In the genomic region with DNA sequence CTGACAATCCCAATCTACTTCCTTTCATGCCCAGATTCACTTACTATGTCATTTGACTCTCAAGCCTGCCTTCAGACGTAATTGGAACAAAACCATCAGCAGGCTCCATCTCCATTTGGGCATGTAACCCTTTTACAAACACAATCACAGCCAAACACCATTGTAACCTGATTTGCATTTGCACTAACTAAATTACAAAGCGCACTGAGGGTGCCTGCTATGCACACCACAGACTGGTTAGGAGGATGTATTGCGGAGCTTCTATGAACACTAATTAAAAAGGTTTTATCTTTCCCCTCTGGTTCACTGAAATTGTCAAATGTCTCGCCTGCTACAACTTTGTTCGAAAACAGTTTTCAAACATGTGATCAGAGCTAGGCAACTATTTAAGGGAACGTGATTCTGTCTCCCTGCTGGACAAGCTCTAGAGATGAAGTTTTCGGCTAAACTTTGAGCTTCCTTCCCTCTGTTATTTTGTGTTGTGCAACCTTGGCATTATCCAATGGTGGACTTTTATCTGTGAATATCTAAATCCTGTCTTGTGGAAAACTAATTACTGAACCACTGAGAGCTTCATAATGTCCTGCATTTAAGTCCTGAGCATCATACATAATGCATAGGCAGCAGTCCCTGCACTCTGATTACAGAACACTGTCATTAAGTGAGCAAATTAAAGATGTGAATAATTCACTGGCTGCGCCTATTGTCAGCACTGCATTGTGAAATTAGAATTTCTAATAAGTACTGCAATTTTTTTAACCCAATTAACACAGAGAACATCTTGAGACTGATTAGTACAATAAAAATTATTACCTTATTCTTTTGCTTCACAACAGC, we compare ENCODE assay signal across 13 mouse cellular contexts.
DNase-seq lines count a peak whose midpoint lies in the region; ATAC-seq and TF ChIP-seq lines count a peak whose summit lies in the region.
"Had no signal": no experiment of that assay in that cellular context is flagged by ENCODE, and none has a peak within 500 bp of the region (broad histone marks: within the 10 kb centered on the region; RNA-seq: fewer than 3 reads in every experiment).

No protein-coding gene starts in this region.

- H3K4me3 ChIP-seq in cortical plate, adult 2 months (ENCODE audit: insufficient read depth, low read length) = peak overlapping the region; percentile 43; the same call in 1 of the 2 replicates
- peak overlapping the region; percentile 3 for H3K4me3 ChIP-seq in forebrain, embryonic 11.5 days (ENCODE audit: low read depth, low read length)
- H3K4me3 ChIP-seq in hindbrain, embryonic 15.5 days = peak overlapping the region; percentile 27
- no peak overlapping the region for H3K4me3 ChIP-seq in neural tube, embryonic 12.5 days
- H3K4me3 ChIP-seq in intestine, postnatal 0 days (ENCODE audit: low read depth, low read length) = no peak overlapping the region
- H3K4me3 ChIP-seq: limb, embryonic 10.5 days had no signal

- TF ChIP-seq POLR2A in cortical plate, adult 2 months (IDR thresholded peaks at IDR 0.05; ENCODE audit: extremely low read depth, insufficient read depth, low read length) = no peak

- H3K36me3 ChIP-seq in forebrain, embryonic 11.5 days (ENCODE audit: control insufficient read depth, insufficient read depth, low read length) = no peaks in the 10 kb centered on the region
- no peaks in the 10 kb centered on the region for H3K36me3 ChIP-seq in hindbrain, embryonic 15.5 days
- H3K36me3 ChIP-seq in neural tube, embryonic 12.5 days = no peaks in the 10 kb centered on the region
- H3K36me3 ChIP-seq in intestine, postnatal 0 days (ENCODE audit: control insufficient read depth, insufficient read depth) = no peaks in the 10 kb centered on the region
- H3K36me3 ChIP-seq: limb, embryonic 10.5 days had no signal

- no peaks in the 10 kb centered on the region for H3K27me3 ChIP-seq in forebrain, embryonic 11.5 days (ENCODE audit: control insufficient read depth, insufficient read depth, low read length)
- no peaks in the 10 kb centered on the region for H3K27me3 ChIP-seq in hindbrain, embryonic 15.5 days
- no peaks in the 10 kb centered on the region for H3K27me3 ChIP-seq in neural tube, embryonic 12.5 days (replicated peaks)
- no peaks in the 10 kb centered on the region for H3K27me3 ChIP-seq in intestine, postnatal 0 days (replicated peaks; ENCODE audit: control insufficient read depth, insufficient read depth, low read length)

- H3K4me2 ChIP-seq in forebrain, embryonic 11.5 days (ENCODE audit: low read depth, low read length, severe bottlenecking) = peak overlapping the region; percentile 2; the same call in 1 of the 2 replicates
- H3K4me2 ChIP-seq in hindbrain, embryonic 15.5 days = peak overlapping the region; percentile 47
- peak overlapping the region; percentile 37 for H3K4me2 ChIP-seq in neural tube, embryonic 12.5 days (replicated peaks)
- H3K4me2 ChIP-seq in intestine, postnatal 0 days (replicated peaks; ENCODE audit: low read depth) = no peak overlapping the region

- H3K9me3 ChIP-seq in forebrain, embryonic 11.5 days (ENCODE audit: control insufficient read depth, low read length) = no peaks in the 10 kb centered on the region
- H3K9me3 ChIP-seq in hindbrain, embryonic 15.5 days = no peaks in the 10 kb centered on the region
- H3K9me3 ChIP-seq in neural tube, embryonic 12.5 days = no peaks in the 10 kb centered on the region
- no peaks in the 10 kb centered on the region for H3K9me3 ChIP-seq in intestine, postnatal 0 days (ENCODE audit: control insufficient read depth)
- H3K9me3 ChIP-seq: limb, embryonic 10.5 days had no signal

- no peak for TF ChIP-seq CTCF in cortical plate, adult 2 months (IDR thresholded peaks at IDR 0.05; ENCODE audit: extremely low read depth, insufficient read depth, low read length)
- TF ChIP-seq CTCF in intestine, postnatal 0 days (IDR thresholded peaks at IDR 0.05; ENCODE audit: low read depth) = no peak

- H3K9ac ChIP-seq in forebrain, embryonic 11.5 days (ENCODE audit: low read length) = no peak overlapping the region
- no peak overlapping the region for H3K9ac ChIP-seq in hindbrain, embryonic 15.5 days
- no peak overlapping the region for H3K9ac ChIP-seq in neural tube, embryonic 12.5 days
- no peak overlapping the region for H3K9ac ChIP-seq in intestine, postnatal 0 days (ENCODE audit: low read depth, low read length)

- WGBS in forebrain, embryonic 11.5 days = 15% methylated on average over 8 of the region's 8 CpGs
- 16% methylated on average over 8 of the region's 8 CpGs for WGBS in hindbrain, embryonic 15.5 days
- 36% methylated on average over 8 of the region's 8 CpGs for WGBS in neural tube, embryonic 12.5 days
- WGBS in intestine, postnatal 0 days = 74% methylated on average over 8 of the region's 8 CpGs

- peak; percentile 69 for DNase-seq in forebrain, embryonic 11.5 days (ENCODE audit: low spot score)
- DNase-seq in layer of hippocampus, adult 11-12 months (ENCODE audit: low spot score) = no peak
- no peak for DNase-seq in lung, adult 18-20 months
- DNase-seq: adrenal gland, postnatal 25 days; cerebellum, adult 11-12 months; kidney, adult 11 months; right cerebral cortex, postnatal 14 days had no signal

- no peak overlapping the region for H3K27ac ChIP-seq in cortical plate, adult 2 months (ENCODE audit: insufficient read depth, low read length)
- H3K27ac ChIP-seq in forebrain, embryonic 11.5 days (ENCODE audit: low read depth, low read length) = peak overlapping the region; percentile 31
- 0 out of 2 replicates have a peak overlapping the region, but pooled peaks have one; percentile 34 for H3K27ac ChIP-seq in hindbrain, embryonic 15.5 days (replicated peaks)
- no peak overlapping the region for H3K27ac ChIP-seq in neural tube, embryonic 12.5 days
- H3K27ac ChIP-seq in intestine, postnatal 0 days (ENCODE audit: low read depth, low read length) = no peak overlapping the region
- H3K27ac ChIP-seq: limb, embryonic 10.5 days; macrophage had no signal

- peak; percentile 91 for ATAC-seq in forebrain, embryonic 11.5 days (replicated peaks; ENCODE audit: low FRiP score)
- peak; percentile 79 for ATAC-seq in hindbrain, embryonic 15.5 days (ENCODE audit: low FRiP score, low read depth)
- ATAC-seq in neural tube, embryonic 12.5 days (ENCODE audit: low FRiP score, low read depth) = peak; percentile 94
- no peak for ATAC-seq in intestine, postnatal 0 days

- H3K4me1 ChIP-seq in cortical plate, adult 2 months (ENCODE audit: control insufficient read depth, insufficient read depth, low read length) = no peaks in the 10 kb centered on the region
- no peaks in the 10 kb centered on the region for H3K4me1 ChIP-seq in forebrain, embryonic 11.5 days (replicated peaks; ENCODE audit: control insufficient read depth, insufficient read depth, low read length)
- peaks cover 4% of the 10 kb centered on the region for H3K4me1 ChIP-seq in hindbrain, embryonic 15.5 days (replicated peaks)
- peaks cover 3% of the 10 kb centered on the region; the same call in 1 of the 2 replicates for H3K4me1 ChIP-seq in neural tube, embryonic 12.5 days
- no peaks in the 10 kb centered on the region for H3K4me1 ChIP-seq in intestine, postnatal 0 days (replicated peaks; ENCODE audit: control insufficient read depth, insufficient read depth, low read length)
- H3K4me1 ChIP-seq: limb, embryonic 10.5 days had no signal

Comparison
In these comparisons a context has a peak if more than half of its experiments do, and no peak if none do; other contexts are left out.
1. H3K27ac ChIP-seq: peak in forebrain, embryonic 11.5 days (single experiment) and hindbrain, embryonic 15.5 days (single experiment); none in cortical plate, adult 2 months (single experiment), neural tube, embryonic 12.5 days (single experiment) and intestine, postnatal 0 days (single experiment).
2. H3K4me3 ChIP-seq: peak in cortical plate, adult 2 months (single experiment), forebrain, embryonic 11.5 days (single experiment) and hindbrain, embryonic 15.5 days (single experiment); none in neural tube, embryonic 12.5 days (single experiment) and intestine, postnatal 0 days (single experiment).